Mouse (Mus musculus) embryonic facial prominence, embryonic 14.5 days (tissue): ENCODE measurements around the gene Cpvl. TPM values are rescaled to one million over a fixed set of nuclear protein-coding genes. Genes with fewer than 3 reads are reported as not detected.
A peak's percentile ranks its signal among the peaks of the same experiment; 100 is the strongest.

ENCODE experiments used
- ATAC-seq: fragments of 200-750 bp; cut with Nextera tagmentation; 2 replicates; pipeline ENCODE4 v1.8.0; 2017; ENCODE audit warnings: low read depth, moderate number of reproducible peaks, moderate TSS enrichment
- DNase-seq: peaks from one replicate; pipeline ENCODE4 v3.0.0-alpha.2; 2015; ENCODE audit warnings: low spot score
- H3K27ac ChIP-seq: fragments of 300-500 bp; sonication (generic); replicated peaks from 2 replicates; pipeline ENCODE4 v1.5.1; 2014; ENCODE audit warnings: low read depth, mild to moderate bottlenecking, low read length, moderate library complexity
- H3K27me3 ChIP-seq: fragments of 300-500 bp; sonication (generic); replicated peaks from 2 replicates; pipeline ENCODE4 v1.6.1; 2014; ENCODE audit warnings: low read length; ENCODE audit not compliant: control insufficient read depth, insufficient read depth
- H3K36me3 ChIP-seq: fragments of 300-500 bp; sonication (generic); 2 replicates; pipeline ENCODE4 v1.6.1; 2014; ENCODE audit warnings: low read length, mixed read lengths; ENCODE audit not compliant: control insufficient read depth, insufficient read depth
- H3K4me1 ChIP-seq: fragments of 300-500 bp; sonication (generic); 2 replicates; pipeline ENCODE4 v1.6.1; 2014; ENCODE audit warnings: antibody characterized with exemption, low read length; ENCODE audit not compliant: control insufficient read depth, insufficient read depth
- H3K4me2 ChIP-seq: fragments of 300-500 bp; sonication (generic); 2 replicates; pipeline ENCODE4 v1.6.1; 2014; ENCODE audit warnings: low read depth, mild to moderate bottlenecking, low read length, moderate library complexity, mixed read lengths
- H3K4me3 ChIP-seq: fragments of 300-500 bp; sonication (generic); 2 replicates; pipeline ENCODE4 v1.5.1; 2014; ENCODE audit warnings: low read depth, mild to moderate bottlenecking, low read length
- H3K9ac ChIP-seq: fragments of 300-500 bp; sonication (generic); 2 replicates; pipeline ENCODE4 v1.6.1; 2014; ENCODE audit warnings: low read depth, mild to moderate bottlenecking, low read length, moderate library complexity, mixed read lengths
- H3K9me3 ChIP-seq: fragments of 300-500 bp; sonication (generic); 2 replicates; pipeline ENCODE4 v1.6.1; 2016; ENCODE audit warnings: low read length; ENCODE audit not compliant: control insufficient read depth
- WGBS: fragments of 180-500 bp; shearing (Covaris S2); extraction: QIAGEN DNeasy Blood & Tissue Kit; methylation state at CpG from one replicate; pipeline ENCODE4 v1.1.7; 2014; 5-methylcytosine and 5-hydroxymethylcytosine counted together
- polyA plus RNA-seq: library from polyadenylated mRNA; unstranded; fragments of >200 nt; fragmentation: Nextera tagmentation; extraction: Ambion mirVana; gene quantifications from 2 replicates; pipeline ENCODE4 v1.2.1, GENCODE M21; 2014

The Cpvl gene
- polyA plus RNA-seq, 1 experiment from 2014 or later, result not detected

- H3K27me3 ChIP-seq, result no peaks in the 10 kb centered on the region
- no peak; the same call in 1 of the 2 replicates for ATAC-seq
These were observed 3.7 kb upstream of the Cpvl start for GRCm38 (mm10) chr6:53982047-53982600.

GRCm38 (mm10) chr6:53980817-53981480, 2.5 kb upstream of the Cpvl start:
- Histone ChIP-seq H3K27me3 (no peaks in the 10 kb centered on the region), H3K4me1 (peaks cover 10% of the 10 kb centered on the region), H3K27ac (no peak overlapping the region), H3K4me2 (no peak overlapping the region), H3K36me3 (no peaks in the 10 kb centered on the region), H3K4me3 (no peak overlapping the region), H3K9me3 (no peaks in the 10 kb centered on the region), H3K9ac (no peak overlapping the region)
- 73% methylated on average over 15 of the region's 15 CpGs for WGBS
- ATAC-seq (no peak), DNase-seq (no peak)

More at GRCm38 (mm10) chr6:53982047-53982600, 3.7 kb upstream of the Cpvl start:
- WGBS, result 46% methylated on average over 9 of the region's 9 CpGs
- no peak overlapping the region for H3K27ac ChIP-seq
- peaks cover 10% of the 10 kb centered on the region for H3K4me1 ChIP-seq
- no peak for DNase-seq
- H3K4me3 ChIP-seq, result no peak overlapping the region
- no peaks in the 10 kb centered on the region for H3K36me3 ChIP-seq
- H3K9ac ChIP-seq, result no peak overlapping the region
- no peak overlapping the region for H3K4me2 ChIP-seq
- H3K9me3 ChIP-seq, result no peaks in the 10 kb centered on the region

- Histone ChIP-seq H3K4me3 (no peak overlapping the region), H3K27me3 (no peaks in the 10 kb centered on the region), H3K9me3 (no peaks in the 10 kb centered on the region), H3K4me2 (no peak overlapping the region), H3K27ac (no peak overlapping the region), H3K4me1 (no peaks in the 10 kb centered on the region), H3K36me3 (no peaks in the 10 kb centered on the region), H3K9ac (no peak overlapping the region)
- DNase-seq (no peak), ATAC-seq (no peak)
- 71% methylated on average over 1 of the region's 1 CpGs for whole genome bisulfite sequencing
These were observed 4.4 kb downstream of the Cpvl start for GRCm38 (mm10) chr6:53974040-53974439.

GRCm38 (mm10) chr6:53973468-53973867, 5.0 kb downstream of the Cpvl start:
- Histone ChIP-seq H3K27me3 (no peaks in the 10 kb centered on the region), H3K9me3 (no peaks in the 10 kb centered on the region), H3K27ac (no peak overlapping the region), H3K4me2 (no peak overlapping the region), H3K4me1 (no peaks in the 10 kb centered on the region), H3K36me3 (no peaks in the 10 kb centered on the region), H3K4me3 (no peak overlapping the region), H3K9ac (no peak overlapping the region)
- WGBS, result 23% methylated on average over 5 of the region's 5 CpGs
- ATAC-seq, result peak; percentile 33; the same call in 1 of the 2 replicates
- DNase-seq, result no peak

- H3K27me3 ChIP-seq, result no peaks in the 10 kb centered on the region
- ATAC-seq (no peak), DNase-seq (no peak)
- H3K4me2 ChIP-seq, result no peak overlapping the region
- H3K9me3 ChIP-seq, result no peaks in the 10 kb centered on the region
- no peaks in the 10 kb centered on the region for H3K4me1 ChIP-seq
- H3K27ac ChIP-seq, result no peak overlapping the region
- H3K4me3 ChIP-seq, result no peak overlapping the region
- WGBS, result 70% methylated on average over 12 of the region's 12 CpGs
- no peaks in the 10 kb centered on the region for H3K36me3 ChIP-seq
- no peak overlapping the region for H3K9ac ChIP-seq
These were observed 6.2 kb downstream of the Cpvl start for GRCm38 (mm10) chr6:53972238-53972743.

GRCm38 (mm10) chr6:53971729-53972128, 6.7 kb downstream of the Cpvl start:
- H3K27ac ChIP-seq, result no peak overlapping the region
- no peak overlapping the region for H3K4me3 ChIP-seq
- ATAC-seq (no peak), DNase-seq (peak; percentile 63)
- H3K9ac ChIP-seq, result no peak overlapping the region
- H3K4me1 ChIP-seq, result no peaks in the 10 kb centered on the region
- WGBS, result 49% methylated on average over 3 of the region's 3 CpGs
- no peaks in the 10 kb centered on the region for H3K27me3 ChIP-seq
- no peaks in the 10 kb centered on the region for H3K9me3 ChIP-seq
- no peak overlapping the region for H3K4me2 ChIP-seq
- H3K36me3 ChIP-seq, result no peaks in the 10 kb centered on the region

- H3K4me3 ChIP-seq, result no peak overlapping the region
- WGBS, result 70% methylated on average over 10 of the region's 10 CpGs
- ATAC-seq (no peak), DNase-seq (no peak)
- no peak overlapping the region for H3K4me2 ChIP-seq
- no peaks in the 10 kb centered on the region for H3K27me3 ChIP-seq
- H3K27ac ChIP-seq, result no peak overlapping the region
- H3K9me3 ChIP-seq, result no peaks in the 10 kb centered on the region
- no peak overlapping the region for H3K9ac ChIP-seq
- H3K36me3 ChIP-seq, result no peaks in the 10 kb centered on the region
- H3K4me1 ChIP-seq, result no peaks in the 10 kb centered on the region
These were observed 9.4 kb downstream of the Cpvl start for GRCm38 (mm10) chr6:53969081-53969480.

- Histone ChIP-seq H3K9me3 (no peaks in the 10 kb centered on the region), H3K27ac (no peak overlapping the region), H3K4me2 (no peak overlapping the region), H3K4me3 (no peak overlapping the region), H3K27me3 (no peaks in the 10 kb centered on the region), H3K36me3 (no peaks in the 10 kb centered on the region), H3K4me1 (peaks cover 5% of the 10 kb centered on the region; the same call in 1 of the 2 replicates), H3K9ac (no peak overlapping the region)
- 83% methylated on average over 6 of the region's 6 CpGs for WGBS
- ATAC-seq, result no peak
- DNase-seq, result no peak
These were observed 9.9 kb downstream of the Cpvl start for GRCm38 (mm10) chr6:53968550-53968949.

- Histone ChIP-seq H3K9ac (no peak overlapping the region), H3K4me1 (peaks cover 12% of the 10 kb centered on the region; the same call in 1 of the 2 replicates), H3K4me3 (no peak overlapping the region), H3K4me2 (no peak overlapping the region), H3K36me3 (no peaks in the 10 kb centered on the region), H3K27ac (no peak overlapping the region), H3K27me3 (no peaks in the 10 kb centered on the region), H3K9me3 (no peaks in the 10 kb centered on the region)
- WGBS, result 64% methylated on average over 5 of the region's 5 CpGs
- ATAC-seq, result no peak
- DNase-seq, result no peak
These were observed 11.9 kb downstream of the Cpvl start for GRCm38 (mm10) chr6:53966595-53966994.
